Comparison of ENCODE assay signal across 23 mouse cellular contexts in the genomic region with DNA sequence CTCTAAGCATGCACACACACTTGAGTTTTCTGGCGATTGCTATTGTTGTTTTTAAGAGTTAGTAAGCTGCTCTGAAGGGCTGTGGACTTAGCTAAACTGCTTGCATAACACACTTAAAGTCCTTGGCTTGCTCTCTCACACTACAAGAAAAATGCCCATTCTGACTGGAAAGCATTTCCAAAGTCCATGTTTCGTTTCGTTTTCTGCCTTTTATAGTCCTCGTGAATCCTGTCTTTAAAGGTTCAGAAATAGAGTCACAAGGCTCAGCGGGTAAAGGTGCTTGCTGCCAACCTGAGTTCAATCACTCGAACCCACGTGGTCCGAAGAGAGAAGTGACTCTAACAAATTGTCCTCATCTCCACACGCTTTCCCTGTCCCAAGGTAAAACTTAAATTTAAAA. TPM values are rescaled to one million over a fixed set of nuclear protein-coding genes. Genes with fewer than 3 reads are reported as not detected.
DNase-seq lines count a peak whose midpoint lies in the region; ATAC-seq lines count a peak whose summit lies in the region.
"Had no signal": no experiment of that assay in that cellular context is flagged by ENCODE, and none has a peak within 500 bp of the region (broad histone marks: within the 10 kb centered on the region; RNA-seq: fewer than 3 reads in every experiment).

No protein-coding gene starts in this region.

- no peak overlapping the region for H3K9ac ChIP-seq in kidney, embryonic 15.5 days
- no peak overlapping the region for H3K9ac ChIP-seq in midbrain, embryonic 11.5 days (ENCODE audit: low read length)
- H3K9ac ChIP-seq in forebrain, embryonic 12.5 days = no peak overlapping the region
- H3K9ac ChIP-seq: forebrain, embryonic 15.5 days; heart, embryonic 13.5 days; hindbrain, embryonic 14.5 days; liver, embryonic 12.5 days; lung, embryonic 15.5 days; neural tube, embryonic 15.5 days had no signal

- no peaks in the 10 kb centered on the region for H3K36me3 ChIP-seq in kidney, embryonic 15.5 days
- no peaks in the 10 kb centered on the region for H3K36me3 ChIP-seq in midbrain, embryonic 11.5 days (ENCODE audit: control insufficient read depth, insufficient read depth, low read length)
- no peaks in the 10 kb centered on the region for H3K36me3 ChIP-seq in forebrain, embryonic 12.5 days (replicated peaks)
- H3K36me3 ChIP-seq: forebrain, embryonic 15.5 days; heart, embryonic 13.5 days; limb, embryonic 10.5 days; liver, embryonic 12.5 days; lung, embryonic 15.5 days; neural tube, embryonic 15.5 days had no signal

- WGBS in kidney, embryonic 15.5 days = 76% methylated on average over 9 of the region's 9 CpGs
- 88% methylated on average over 9 of the region's 9 CpGs for WGBS in midbrain, embryonic 11.5 days
- 86% methylated on average over 9 of the region's 9 CpGs for WGBS in forebrain, embryonic 12.5 days

- no peaks in the 10 kb centered on the region for H3K9me3 ChIP-seq in kidney, embryonic 15.5 days (replicated peaks)
- no peaks in the 10 kb centered on the region for H3K9me3 ChIP-seq in midbrain, embryonic 11.5 days (ENCODE audit: control insufficient read depth, low read length)
- H3K9me3 ChIP-seq in forebrain, embryonic 12.5 days = no peaks in the 10 kb centered on the region
- H3K9me3 ChIP-seq: forebrain, embryonic 15.5 days; heart, embryonic 13.5 days; limb, embryonic 10.5 days; liver, embryonic 12.5 days; lung, embryonic 15.5 days; neural tube, embryonic 15.5 days had no signal

- H3K4me1 ChIP-seq in kidney, embryonic 15.5 days = peaks cover 22% of the 10 kb centered on the region
- H3K4me1 ChIP-seq in midbrain, embryonic 11.5 days (ENCODE audit: control insufficient read depth, insufficient read depth, low read length) = peaks cover 2% of the 10 kb centered on the region; the same call in 1 of the 2 replicates
- H3K4me1 ChIP-seq in forebrain, embryonic 12.5 days = 0 out of 2 replicates have a peak, but pooled peaks cover 5% of the 10 kb centered on the region
- H3K4me1 ChIP-seq: heart, embryonic 13.5 days; limb, embryonic 10.5 days; liver, embryonic 12.5 days; neural tube, embryonic 15.5 days had no signal

- DNase-seq in adrenal gland, adult 2 months = peak; percentile 21
- DNase-seq in adrenal gland, adult 8-10 months = no peak
- peak; percentile 70 to 89 for DNase-seq in kidney, adult 8-10 months
- peak; percentile 14 for DNase-seq in fibroblast of lung, adult 2 months (ENCODE audit: low read depth)
- peak; percentile 69 to 87 for DNase-seq in kidney, postnatal 36 days
- DNase-seq in midbrain, embryonic 11.5 days (ENCODE audit: low spot score, missing footprints) = no peak
- DNase-seq: adrenal gland, postnatal 36 days; cerebellum, adult 8-10 months; heart, postnatal 36 days; right cerebral cortex, postnatal 4 days had no signal

- H3K27me3 ChIP-seq in kidney, embryonic 15.5 days = no peaks in the 10 kb centered on the region
- no peaks in the 10 kb centered on the region for H3K27me3 ChIP-seq in midbrain, embryonic 11.5 days (ENCODE audit: control insufficient read depth, insufficient read depth, low read length)
- H3K27me3 ChIP-seq in forebrain, embryonic 12.5 days = no peaks in the 10 kb centered on the region
- H3K27me3 ChIP-seq: heart, embryonic 13.5 days; liver, embryonic 12.5 days; lung, embryonic 15.5 days; neural tube, embryonic 15.5 days had no signal

- no peak overlapping the region for H3K27ac ChIP-seq in kidney, embryonic 15.5 days
- no peak overlapping the region for H3K27ac ChIP-seq in midbrain, embryonic 11.5 days (ENCODE audit: low read depth, low read length)
- no peak overlapping the region for H3K27ac ChIP-seq in forebrain, embryonic 12.5 days
- H3K27ac ChIP-seq: forebrain, embryonic 15.5 days; heart, embryonic 13.5 days; hindbrain, embryonic 14.5 days; limb, embryonic 10.5 days; liver, embryonic 12.5 days; lung, embryonic 15.5 days; neural tube, embryonic 15.5 days; stomach, postnatal 0 days had no signal

- no peak overlapping the region for H3K4me3 ChIP-seq in kidney, embryonic 15.5 days (replicated peaks)
- H3K4me3 ChIP-seq in midbrain, embryonic 11.5 days (ENCODE audit: low read depth, low read length) = no peak overlapping the region
- H3K4me3 ChIP-seq in forebrain, embryonic 12.5 days (replicated peaks) = no peak overlapping the region
- H3K4me3 ChIP-seq: erythroblast, embryonic 14.5 days; forebrain, embryonic 15.5 days; heart, embryonic 13.5 days; limb, embryonic 10.5 days; liver, embryonic 12.5 days; lung, embryonic 15.5 days; neural tube, embryonic 15.5 days had no signal

- H3K4me2 ChIP-seq in kidney, embryonic 15.5 days = no peak overlapping the region
- no peak overlapping the region for H3K4me2 ChIP-seq in midbrain, embryonic 11.5 days
- no peak overlapping the region for H3K4me2 ChIP-seq in forebrain, embryonic 12.5 days
- H3K4me2 ChIP-seq: forebrain, embryonic 15.5 days; heart, embryonic 13.5 days; hindbrain, embryonic 14.5 days; liver, embryonic 12.5 days; lung, embryonic 15.5 days; neural tube, embryonic 15.5 days had no signal

- no peak for ATAC-seq in kidney, embryonic 15.5 days (replicated peaks; ENCODE audit: low FRiP score)
- no peak for ATAC-seq in midbrain, embryonic 11.5 days (ENCODE audit: low FRiP score)
- ATAC-seq in forebrain, embryonic 12.5 days (ENCODE audit: low FRiP score) = no peak
- ATAC-seq: activated CD4-positive, CD25-positive, alpha-beta regulatory T cell, adult 4 months; forebrain, embryonic 15.5 days; liver, embryonic 12.5 days; midbrain, embryonic 16.5 days had no signal

RNA-seq across cellular contexts. Expression of a gene that starts 34.0 kb away (rescaled TPM):
- total RNA-seq in adrenal gland, adult 2 months (2021) = 100 to 1,000 TPM; 182 to 219 TPM
- 5.7 and 7.7 TPM in 2 replicates for polyA plus RNA-seq in adrenal gland, adult 2 months (2012; rRNA removed)
- 100 to 1,000 TPM; 158 to 211 (median 188) TPM for total RNA-seq in adrenal gland, adult 8-10 months (2022)
- polyA plus RNA-seq in kidney, embryonic 15.5 days (2015; fragmentation: Nextera tagmentation; extraction: Ambion mirVana) = 133 and 151 TPM in 2 replicates
- 144 and 155 TPM in 2 replicates for polyA plus RNA-seq in midbrain, embryonic 11.5 days (2014; fragmentation: Nextera tagmentation; extraction: Ambion mirVana)
- 137 TPM in 2 replicates for polyA plus RNA-seq in forebrain, embryonic 12.5 days (2016; fragmentation: Nextera tagmentation; extraction: Ambion mirVana)

RNA-seq across cellular contexts. Expression of a gene that starts 39.4 kb away (rescaled TPM):
- total RNA-seq in adrenal gland, adult 2 months (2021) = 100 to 1,000 TPM; 181 to 188 TPM
- polyA plus RNA-seq in adrenal gland, adult 2 months (2012; rRNA removed) = 45.4 and 49.8 TPM in 2 replicates
- total RNA-seq in adrenal gland, adult 8-10 months (2022) = 100 to 1,000 TPM; 112 to 180 (median 143) TPM
- polyA plus RNA-seq in kidney, embryonic 15.5 days (2015; fragmentation: Nextera tagmentation; extraction: Ambion mirVana) = 132 and 133 TPM in 2 replicates
- 49.3 and 55.4 TPM in 2 replicates for polyA plus RNA-seq in midbrain, embryonic 11.5 days (2014; fragmentation: Nextera tagmentation; extraction: Ambion mirVana)
- polyA plus RNA-seq in forebrain, embryonic 12.5 days (2016; fragmentation: Nextera tagmentation; extraction: Ambion mirVana) = 58.6 and 58.7 TPM in 2 replicates

Comparison
In these comparisons a context has a peak if more than half of its experiments do, and no peak if none do; other contexts are left out.
1. DNase-seq: peak in adrenal gland, adult 2 months (single experiment), kidney, adult 8-10 months (2 of 2), fibroblast of lung, adult 2 months (single experiment) and kidney, postnatal 36 days (2 of 2); none in adrenal gland, adult 8-10 months (single experiment) and midbrain, embryonic 11.5 days (single experiment).
2. RNA of a gene that starts 34.0 kb away (polyA plus RNA-seq): 144 to 155 TPM in midbrain, embryonic 11.5 days, 137 TPM in forebrain, embryonic 12.5 days and 133 to 151 TPM in kidney, embryonic 15.5 days; 5.7 to 7.7 TPM in adrenal gland, adult 2 months; every median in the first group is over 10 times any median in the second.